Mouse (Mus musculus) c-Kit-negative CD71-positive TER-119-positive erythroid progenitor cells, embryonic 14.5 days (primary cell): Measurements from ENCODE around the gene Vmn1r85.

Experiments
- DNase-seq: peaks from one replicate; pipeline ENCODE4 v3.0.0-alpha.2; 2013; ENCODE audit warnings: low read depth, low spot score

Vmn1r85 gene

GRCm38 (mm10) chr7:13037901-13038555 is 56.9 kb downstream of the Vmn1r85 start, which contains the start of gene Ube2m:
Ube2m (minus strand) TSS chr7:13038275.
- peak; percentile 80 for DNase-seq

- DNase-seq = no peak
These were observed 57.6 kb downstream of the Vmn1r85 start for GRCm38 (mm10) chr7:13037366-13037765.

- DNase-seq = no peak
These were observed 58.2 kb downstream of the Vmn1r85 start for GRCm38 (mm10) chr7:13036806-13037205.

- DNase-seq = no peak
These were observed 59.6 kb downstream of the Vmn1r85 start for GRCm38 (mm10) chr7:13035211-13035855.

GRCm38 (mm10) chr7:13034148-13034977 is 60.6 kb downstream of the Vmn1r85 start, which contains the start of gene Chmp2a:
Chmp2a (minus strand) TSS chr7:13034807.
- DNase-seq = peak; percentile 85

- no peak for DNase-seq
These were observed 61.4 kb downstream of the Vmn1r85 start for GRCm38 (mm10) chr7:13033451-13034147.
